Mouse (Mus musculus) C2C12 (cell line): ENCODE measurements around the gene Smoc2. TPM values are rescaled to one million over a fixed set of nuclear protein-coding genes. Genes with fewer than 3 reads are reported as not detected.

Experiments used
- H3K27me3 ChIP-seq: one replicate; pipeline ENCODE4 v1.6.1; 2011; ENCODE audit not compliant: control insufficient read depth, insufficient read depth, insufficient read length
- H3K36me3 ChIP-seq: one replicate; pipeline ENCODE4 v1.6.1; 2011; ENCODE audit not compliant: control insufficient read depth, insufficient read depth
- H3K4me3 ChIP-seq: one replicate; pipeline ENCODE4 v1.5.1; 2011; ENCODE audit warnings: mild to moderate bottlenecking, control low read depth; ENCODE audit not compliant: poor library complexity, insufficient read depth, severe bottlenecking
- H3K79me2 ChIP-seq: one replicate; pipeline ENCODE4 v1.6.1; 2011; ENCODE audit not compliant: control insufficient read depth, insufficient read depth
- H3K79me3 ChIP-seq: one replicate; pipeline ENCODE4 v1.6.1; 2011; ENCODE audit warnings: low read depth, control low read depth
- H3ac ChIP-seq: one replicate; pipeline ENCODE3; 2011; ENCODE audit warnings: low read depth; ENCODE audit not compliant: control insufficient read depth, insufficient read length
- CEBPB ChIP-seq: IDR thresholded peaks from one replicate; pipeline ENCODE4 v1.6.1; 2011; ENCODE audit warnings: low read depth, mild to moderate bottlenecking, control low read depth, moderate library complexity
- CTCF ChIP-seq: IDR thresholded peaks from one replicate; pipeline ENCODE4 v1.5.1; 2011; ENCODE audit not compliant: control insufficient read depth, insufficient read depth, insufficient read length
- FOSL1 ChIP-seq: IDR thresholded peaks from one replicate; pipeline ENCODE4 v1.8.0; 2011; ENCODE audit warnings: mild to moderate bottlenecking, low read length; ENCODE audit not compliant: poor library complexity, insufficient read depth, severe bottlenecking
- MAX ChIP-seq: IDR thresholded peaks from one replicate; pipeline ENCODE4 v1.6.1; 2011; ENCODE audit warnings: mild to moderate bottlenecking, control low read depth
- MYOD1 ChIP-seq: IDR thresholded peaks from one replicate; pipeline ENCODE4 v1.6.1; 2011; ENCODE audit warnings: low read depth; ENCODE audit not compliant: control insufficient read depth, insufficient read length
- MYOG ChIP-seq: IDR thresholded peaks from one replicate; pipeline ENCODE4 v1.6.1; 2011; ENCODE audit not compliant: control insufficient read depth, insufficient read length; ENCODE audit errors: extremely low read depth
- USF1 ChIP-seq: IDR thresholded peaks from one replicate; pipeline ENCODE4 v1.6.1; 2011; ENCODE audit warnings: low read depth, mild to moderate bottlenecking, control low read depth, moderate library complexity
- polyA plus RNA-seq: library from polyadenylated mRNA; unstranded; fragments of >200 nt; fragmentation: generic; extraction: Trizol; gene quantifications from one replicate; pipeline ENCODE4 v1.2.1, GENCODE M21; 2012; ENCODE audit warnings: missing spikeins

The Smoc2 gene
- polyA plus RNA-seq, 1 experiment = 69.7 TPM

- no peak for TF ChIP-seq CEBPB
- H3K79me2 ChIP-seq = peaks cover 22% of the 10 kb centered on the region
- H3K27me3 ChIP-seq = no peaks in the 10 kb centered on the region
- H3K4me3 ChIP-seq = peak overlapping the region; percentile 31
- peak overlapping the region; percentile 74 for H3ac ChIP-seq
- H3K36me3 ChIP-seq = no peaks in the 10 kb centered on the region
- no peaks in the 10 kb centered on the region for H3K79me3 ChIP-seq
Observed at GRCm38 (mm10) chr17:14280425-14280833, 1.1 kb downstream of the Smoc2 start.

DNA sequence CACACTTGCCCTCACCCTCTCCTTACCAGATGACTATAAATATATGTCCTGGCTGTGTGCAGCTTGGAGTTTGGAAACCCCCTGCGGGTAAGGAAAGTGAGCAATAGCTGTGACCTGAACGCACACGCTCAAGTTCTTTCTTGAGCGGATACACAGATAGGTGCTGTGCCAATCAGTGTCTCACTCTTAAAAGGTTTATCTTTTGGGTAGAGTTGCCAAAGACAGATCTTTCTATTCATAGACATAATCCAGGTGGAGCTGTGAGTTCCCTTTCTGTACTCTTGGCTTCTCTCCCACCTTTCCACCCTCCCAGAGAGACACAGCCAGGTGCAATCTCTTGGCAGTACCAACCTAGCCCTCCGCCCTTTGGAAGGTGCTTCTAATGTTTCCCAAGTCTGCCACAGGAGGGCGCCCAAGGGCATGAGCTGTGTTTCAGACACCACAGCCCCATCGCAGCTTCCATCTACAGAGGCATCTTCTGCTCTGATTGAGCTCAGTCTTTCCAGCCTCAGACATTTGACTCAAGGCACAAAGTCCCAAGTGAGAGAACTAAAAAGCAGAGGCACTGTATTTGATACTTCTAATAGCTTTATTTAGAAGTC is 8.8 kb downstream of the Smoc2 start:
- TF ChIP-seq CTCF (peak; percentile 73), FOSL1 (no peak)
- peaks cover 13% of the 10 kb centered on the region for H3K79me2 ChIP-seq
- H3K27me3 ChIP-seq = no peaks in the 10 kb centered on the region
- no peak overlapping the region for H3ac ChIP-seq
- no peak overlapping the region for H3K4me3 ChIP-seq
- no peaks in the 10 kb centered on the region for H3K79me3 ChIP-seq
- H3K36me3 ChIP-seq = no peaks in the 10 kb centered on the region

DNA sequence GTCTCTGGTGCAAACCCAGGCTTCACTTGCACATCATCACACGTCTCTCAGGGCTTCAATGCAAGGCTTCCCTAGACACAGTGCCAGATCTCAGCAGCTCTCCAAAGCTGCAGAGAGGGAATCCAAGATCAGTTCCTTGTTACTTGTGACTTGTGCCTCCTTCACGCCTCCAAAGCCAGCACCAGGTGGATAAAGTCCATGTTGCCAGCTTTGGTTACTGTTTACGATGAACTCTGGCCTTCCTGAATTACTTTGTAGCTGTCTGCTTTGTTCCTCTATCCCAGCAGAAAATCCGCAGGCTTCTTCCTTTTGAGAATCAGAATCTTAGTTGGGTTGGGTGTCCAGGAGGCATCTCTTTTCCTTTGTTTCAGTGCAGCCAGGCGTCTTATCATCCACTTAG is 14.3 kb downstream of the Smoc2 start:
- H3K27me3 ChIP-seq = no peaks in the 10 kb centered on the region
- H3K4me3 ChIP-seq = no peak overlapping the region
- TF ChIP-seq FOSL1 = no peak
- no peak for TF ChIP-seq USF1
- TF ChIP-seq CTCF = no peak
- no peak for TF ChIP-seq CEBPB
- TF ChIP-seq MAX = no peak
- no peak for TF ChIP-seq MYOG
- no peak for TF ChIP-seq MYOD1
- H3ac ChIP-seq = no peak overlapping the region
- H3K36me3 ChIP-seq = no peaks in the 10 kb centered on the region
- H3K79me2 ChIP-seq = no peaks in the 10 kb centered on the region
- no peaks in the 10 kb centered on the region for H3K79me3 ChIP-seq

DNA sequence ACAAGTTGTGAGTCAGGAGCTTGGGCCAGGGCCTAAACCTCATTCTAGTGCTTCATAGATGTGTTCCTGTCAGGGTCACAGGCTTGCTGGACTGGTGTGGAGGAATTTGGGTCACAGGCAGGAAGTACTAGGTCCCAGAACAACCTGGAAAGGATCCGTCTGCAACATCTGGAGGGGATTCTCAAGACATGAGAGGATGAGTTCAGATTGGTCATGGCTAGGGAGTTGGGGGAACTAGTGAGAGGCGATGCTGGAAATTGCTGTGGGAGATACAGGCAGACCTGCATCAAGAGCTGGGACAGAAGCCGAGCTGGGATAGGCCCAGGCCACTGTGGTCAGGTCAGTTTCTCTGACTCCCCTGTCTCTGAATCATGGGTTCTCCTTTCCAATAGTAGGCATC is 15.8 kb downstream of the Smoc2 start:
- no peaks in the 10 kb centered on the region for H3K79me3 ChIP-seq
- TF ChIP-seq MAX = no peak
- TF ChIP-seq CEBPB = no peak
- no peak for TF ChIP-seq USF1
- TF ChIP-seq MYOD1 = no peak
- no peak for TF ChIP-seq FOSL1
- TF ChIP-seq MYOG = no peak
- no peak for TF ChIP-seq CTCF
- no peaks in the 10 kb centered on the region for H3K79me2 ChIP-seq
- no peaks in the 10 kb centered on the region for H3K36me3 ChIP-seq
- H3K27me3 ChIP-seq = no peaks in the 10 kb centered on the region
- H3ac ChIP-seq = no peak overlapping the region
- no peak overlapping the region for H3K4me3 ChIP-seq

DNA sequence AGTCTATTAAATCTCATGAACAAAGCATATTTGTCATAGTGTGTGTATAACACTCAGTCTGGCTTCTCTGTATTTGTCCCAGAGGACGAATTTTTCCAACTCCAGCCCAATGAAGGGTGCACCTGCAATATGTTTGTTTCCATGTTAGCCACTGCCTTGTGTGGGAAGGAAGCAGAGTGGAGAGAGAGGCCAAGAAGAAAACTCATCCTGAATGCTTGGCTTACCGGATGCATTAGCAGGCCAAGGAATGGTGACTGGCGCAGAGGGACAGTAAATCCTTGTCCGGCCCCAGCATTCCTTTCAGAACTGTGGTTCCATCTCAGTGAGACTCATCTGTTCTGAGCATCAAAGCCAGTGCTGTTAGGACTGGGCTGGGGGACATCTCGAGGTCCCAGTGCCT is 21.1 kb downstream of the Smoc2 start:
- peaks cover 3% of the 10 kb centered on the region for H3K79me3 ChIP-seq

DNA sequence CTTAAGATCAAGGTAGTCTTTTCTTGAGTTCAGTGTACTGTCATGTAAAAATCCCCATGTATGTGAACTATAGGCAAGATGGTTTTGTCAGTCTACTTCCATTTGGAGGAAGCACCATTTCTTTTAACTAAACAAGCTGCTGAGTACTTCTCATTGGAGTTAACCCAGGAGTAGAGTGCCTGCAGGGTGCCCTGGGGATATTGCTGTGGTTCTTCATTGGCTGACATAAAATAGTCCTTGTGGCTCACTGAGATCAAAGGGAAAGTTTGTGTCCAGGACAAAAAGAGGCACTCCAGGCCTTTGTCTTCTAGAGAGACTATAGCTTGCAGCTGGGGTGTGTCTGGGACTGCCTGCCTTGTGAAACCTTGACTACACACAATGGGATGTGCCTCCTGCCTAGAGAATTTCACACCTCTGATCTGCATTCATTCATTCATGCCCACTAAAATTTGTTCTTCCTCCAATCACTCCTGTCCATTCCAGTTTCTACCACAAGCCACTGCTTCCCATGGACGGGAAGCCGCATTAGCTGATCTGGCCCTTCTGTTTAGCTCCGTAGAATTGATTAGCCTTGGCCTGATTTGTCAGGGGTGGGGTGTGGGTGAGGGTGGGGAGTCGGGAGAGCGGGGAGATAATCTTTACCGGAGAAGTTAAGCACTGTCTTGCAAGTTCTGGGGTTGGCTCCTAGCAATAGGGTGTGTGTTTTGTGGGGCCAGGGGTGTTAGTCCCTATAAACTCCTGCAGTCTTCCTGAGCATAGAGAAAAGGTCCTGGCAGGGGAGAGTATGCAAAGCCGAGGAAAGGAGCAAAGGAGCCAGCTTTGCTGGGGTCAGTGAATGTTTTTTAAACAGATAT is 22.4 kb downstream of the Smoc2 start:
- Histone ChIP-seq H3K27me3 (no peaks in the 10 kb centered on the region), H3K4me3 (no peak overlapping the region), H3K79me3 (peaks cover 3% of the 10 kb centered on the region), H3ac (no peak overlapping the region), H3K79me2 (no peaks in the 10 kb centered on the region), H3K36me3 (no peaks in the 10 kb centered on the region)
- TF ChIP-seq CEBPB (no peak), MYOD1 (no peak), CTCF (no peak), MYOG (no peak), MAX (no peak), USF1 (no peak), FOSL1 (no peak)

More for the DNA sequence above, 21.1 kb downstream of the Smoc2 start:
- Histone ChIP-seq H3K4me3 (no peak overlapping the region), H3K27me3 (no peaks in the 10 kb centered on the region), H3K36me3 (no peaks in the 10 kb centered on the region), H3ac (no peak overlapping the region), H3K79me2 (no peaks in the 10 kb centered on the region)
- no peak for TF ChIP-seq FOSL1
- no peak for TF ChIP-seq CEBPB
- TF ChIP-seq MYOG = no peak
- TF ChIP-seq MYOD1 = no peak
- TF ChIP-seq CTCF = no peak
- no peak for TF ChIP-seq MAX
- no peak for TF ChIP-seq USF1
